Mouse (Mus musculus): ENCODE measurements around the gene Coq10a.
"Not testable (repeated sequence)": the region's sequence is repeated elsewhere in the genome, so short reads cannot be mapped to it uniquely, and the experiment has no call there.

Gene Coq10a

DNA sequence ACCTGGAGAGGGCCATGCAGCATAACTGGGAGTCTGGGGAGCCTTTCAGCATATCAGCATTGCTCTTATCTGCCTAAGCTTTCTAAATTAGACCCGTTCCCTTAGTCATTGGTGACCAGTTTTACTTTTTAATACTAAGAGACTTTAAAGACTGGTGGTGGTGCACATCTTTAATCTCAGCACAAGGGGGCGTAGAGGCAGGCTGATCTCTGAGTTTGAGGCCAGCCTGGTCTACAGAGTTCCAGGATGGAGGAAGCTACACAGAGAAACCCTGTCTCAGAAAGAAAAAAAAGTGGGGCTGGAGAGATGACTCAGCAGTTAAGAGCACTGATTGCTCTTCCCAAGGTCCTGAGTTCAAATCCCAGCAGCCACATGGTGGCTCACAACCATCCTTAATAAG is 28.5 kb downstream of the Coq10a start:
- DNase-seq = no peak

DNA sequence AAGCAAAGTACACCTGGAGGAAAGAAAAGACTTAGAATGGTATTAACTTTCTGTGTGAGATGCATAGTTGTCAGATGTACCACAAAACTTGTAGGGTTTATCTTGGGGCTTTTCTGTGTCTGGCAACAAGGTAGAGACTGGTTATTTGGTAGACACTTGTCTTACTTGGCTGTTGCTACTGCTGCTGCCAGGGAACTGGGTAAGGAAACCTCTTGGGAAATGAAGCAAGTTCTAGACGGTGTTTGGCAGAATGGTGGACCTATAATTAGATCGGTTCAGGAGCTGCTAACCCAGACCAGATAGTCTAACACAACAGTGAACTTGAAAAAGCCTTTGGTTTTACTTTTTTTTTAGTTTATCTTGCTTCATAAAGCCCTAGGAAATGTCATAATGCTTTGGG is 29.8 kb downstream of the Coq10a start:
- no peak for DNase-seq

DNA sequence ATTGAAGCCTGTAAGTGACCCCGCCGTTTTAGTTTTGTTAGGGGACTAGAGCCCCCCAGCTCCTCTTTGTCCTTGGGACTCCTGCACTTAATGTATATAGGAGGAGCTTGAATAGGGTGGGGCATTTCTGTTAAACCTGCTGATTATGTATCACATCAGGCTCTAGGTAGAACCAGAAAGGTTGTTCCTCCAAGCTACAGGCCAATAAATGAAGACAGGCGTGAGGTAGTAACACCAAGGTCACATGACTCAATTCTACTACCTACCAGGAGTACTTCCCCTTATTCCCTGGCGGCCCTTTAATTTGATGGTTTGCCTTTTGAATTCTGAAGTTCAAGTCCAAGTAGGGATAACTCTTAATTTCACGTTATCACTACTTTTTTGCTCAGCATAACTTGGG is 30.4 kb downstream of the Coq10a start:
- DNase-seq = no peak

DNA sequence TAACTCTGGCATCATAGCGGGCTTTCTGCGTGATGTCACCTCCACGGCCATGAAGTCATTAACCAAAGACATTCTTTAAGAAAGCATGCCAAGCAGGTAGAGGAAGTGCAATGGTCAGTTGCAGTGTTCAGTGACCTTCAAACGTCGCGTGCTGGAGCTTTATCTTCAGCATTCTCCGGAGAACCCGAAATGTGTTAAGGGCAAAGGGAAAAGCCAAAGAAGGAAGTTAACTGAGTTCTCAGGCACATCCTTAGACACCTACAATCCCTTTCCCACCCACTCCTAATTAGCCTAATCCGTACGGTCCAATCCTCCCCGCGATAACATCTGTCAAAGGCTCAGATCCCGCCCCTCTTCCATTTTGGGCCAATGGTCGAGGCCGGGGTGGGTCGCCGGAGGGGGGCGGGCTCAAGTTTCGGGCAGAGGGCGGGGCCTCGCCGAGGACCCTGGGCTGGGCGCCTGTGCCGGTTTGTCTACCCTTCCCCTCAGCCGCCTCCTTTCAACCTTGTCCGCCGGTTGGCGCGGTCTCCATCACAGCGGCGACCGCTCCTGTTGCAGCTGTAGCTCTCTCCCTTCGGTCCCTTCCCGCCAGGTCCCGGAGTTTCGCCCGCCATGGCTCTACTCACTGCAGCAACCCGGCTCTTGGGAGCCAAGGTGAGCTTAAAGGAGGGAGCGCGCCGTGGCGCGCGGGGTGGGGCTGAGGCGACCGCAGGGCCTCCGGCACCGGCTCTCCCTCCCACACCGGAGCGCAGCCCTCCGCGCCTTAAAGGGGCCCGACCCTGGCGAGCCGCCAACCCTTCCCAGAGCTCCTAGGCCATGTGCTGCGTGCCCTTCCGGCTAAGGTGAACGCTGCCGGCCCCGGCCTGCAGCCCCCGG is 31.3 kb downstream of the Coq10a start, which contains the start of gene Cs:
Gene Cs, plus strand, starts transcription at position 429 of the 876 bp plus-strand sequence.
- peak; percentile 97 for DNase-seq

DNA sequence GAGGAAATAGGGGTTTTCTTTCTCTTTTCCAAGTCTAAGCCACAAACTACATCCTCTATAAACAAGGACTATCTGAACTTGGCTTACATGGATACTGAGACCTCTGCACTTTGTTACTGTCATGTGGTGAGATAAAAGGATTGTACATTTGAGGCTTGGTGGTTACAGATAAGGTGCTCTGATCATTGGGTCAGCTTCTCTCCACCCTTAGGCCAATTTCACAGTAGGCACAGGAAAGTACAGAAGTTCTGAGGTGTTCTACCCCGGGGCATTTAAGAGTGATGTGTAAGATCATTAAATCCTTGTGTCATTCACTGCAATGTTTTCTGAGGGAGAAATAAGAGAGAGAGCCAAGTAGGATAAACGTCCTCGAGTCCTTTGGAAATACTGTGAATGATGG is 32.2 kb downstream of the Coq10a start:
- DNase-seq = no peak

DNA sequence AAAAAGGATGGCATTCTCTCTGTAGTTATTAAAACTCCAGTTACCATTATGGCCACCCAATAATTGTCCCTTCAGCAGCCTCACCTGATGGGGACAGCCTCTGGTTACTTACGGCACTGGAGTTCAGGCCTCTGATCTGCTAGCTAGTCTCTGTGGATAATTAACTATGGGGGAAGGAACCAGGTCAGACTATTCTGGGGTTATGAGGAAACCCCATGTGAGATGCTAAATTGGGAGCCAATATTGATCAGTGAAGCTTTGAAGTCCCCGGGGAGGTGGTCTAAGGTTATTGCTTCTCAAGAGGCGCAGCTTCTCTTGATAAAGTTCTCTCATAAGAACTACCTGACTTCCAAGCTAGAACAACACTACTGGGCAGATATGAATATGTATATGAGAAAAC is 32.6 kb downstream of the Coq10a start:
- no peak for DNase-seq

DNA sequence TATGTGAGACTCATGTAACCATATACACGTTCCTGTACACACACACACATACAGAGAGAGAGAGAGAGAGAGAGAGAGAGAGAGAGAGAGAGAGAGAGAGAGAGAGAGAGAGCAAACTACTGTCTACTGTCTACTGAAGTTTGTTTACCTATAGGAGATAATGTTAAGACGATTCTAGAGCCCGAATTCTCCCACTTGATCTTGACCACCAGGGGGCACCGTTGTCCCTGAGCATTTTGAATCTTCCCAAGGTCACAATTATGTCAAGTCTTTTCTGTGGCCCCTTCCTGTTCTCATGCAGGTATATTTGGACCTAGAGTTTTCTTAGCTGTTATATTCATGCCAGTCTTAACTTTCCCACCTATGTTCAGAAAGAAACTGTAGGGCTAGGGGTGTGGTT is 33.2 kb downstream of the Coq10a start:
- no peak for DNase-seq

DNA sequence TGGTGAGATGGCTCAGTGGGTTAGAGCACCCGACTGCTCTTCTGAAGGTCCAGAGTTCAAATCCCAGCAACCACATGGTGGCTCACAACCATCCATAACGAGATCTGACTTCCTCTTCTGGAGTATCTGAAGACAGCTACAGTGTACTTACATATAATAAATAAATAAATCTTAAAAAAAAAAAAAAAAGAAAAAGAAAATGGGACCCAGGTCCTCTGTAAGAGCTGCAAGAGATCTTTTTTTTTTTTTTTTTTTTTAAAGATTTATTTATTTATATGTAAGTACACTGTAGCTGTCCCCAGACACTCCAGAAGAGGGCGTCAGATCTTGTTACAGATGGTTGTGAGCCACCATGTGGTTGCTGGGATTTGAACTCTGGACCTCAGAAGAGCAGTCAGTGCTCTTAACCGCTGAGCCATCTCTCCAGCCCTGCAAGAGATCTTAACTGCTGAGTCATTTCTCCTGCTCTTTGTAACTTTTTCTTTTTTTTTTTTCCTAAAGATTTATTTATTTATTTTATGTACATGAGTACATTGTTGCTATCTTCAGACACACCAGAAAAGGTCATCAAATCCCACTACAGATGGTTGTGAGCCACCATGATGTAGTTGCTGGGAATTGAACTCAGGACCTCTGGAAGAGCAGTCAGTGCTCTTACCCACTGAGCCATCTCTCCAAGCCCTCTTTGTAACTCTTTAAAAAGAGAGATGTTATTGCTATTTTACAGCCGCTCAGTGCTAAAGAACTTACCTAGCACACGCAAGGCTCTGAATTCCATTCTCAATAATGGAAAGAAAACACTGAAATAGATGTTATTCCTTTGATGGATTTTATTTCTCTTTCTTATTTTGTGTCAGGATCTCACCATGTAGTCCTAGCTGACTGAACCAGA is 36.2 kb downstream of the Coq10a start:
- not testable (repeated sequence) for DNase-seq

DNA sequence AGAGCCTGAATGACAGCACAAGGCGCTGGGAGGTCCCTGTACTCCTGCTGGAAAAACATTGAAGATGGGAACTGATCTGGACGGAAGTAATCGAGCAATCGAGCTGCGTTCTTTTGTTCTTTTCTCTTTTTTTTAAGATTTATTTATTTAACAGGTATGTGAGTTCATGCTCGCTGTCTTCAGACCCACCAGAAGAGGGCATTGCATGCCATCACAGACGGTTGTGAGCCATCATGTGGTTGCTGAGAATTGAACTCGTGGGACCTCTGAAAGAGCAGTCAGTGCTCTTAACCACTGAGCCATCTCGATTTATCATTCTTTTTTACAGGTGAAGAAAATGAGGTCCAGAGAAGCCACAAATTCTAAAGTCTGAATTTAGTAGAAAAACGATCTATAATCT is 41.2 kb downstream of the Coq10a start:
- DNase-seq = no peak

DNA sequence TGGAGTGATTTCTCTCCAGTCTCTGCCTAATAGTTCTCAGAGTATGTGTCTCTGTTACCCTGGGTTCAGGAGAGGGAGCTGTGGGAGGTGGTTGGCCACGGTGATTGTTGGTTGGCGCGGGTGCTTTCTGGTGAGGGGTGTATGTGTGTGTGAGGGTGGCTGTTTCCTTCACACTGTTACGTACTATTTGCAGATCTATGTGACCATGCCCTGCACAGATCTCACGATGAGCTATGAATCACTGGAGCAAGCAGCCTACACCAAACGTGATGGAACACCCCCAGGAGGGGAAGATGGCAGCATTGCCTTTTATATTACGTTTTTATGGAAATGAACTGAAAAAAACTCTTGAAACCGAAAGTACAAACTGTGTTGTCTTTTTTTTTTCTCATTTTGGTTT is 42.0 kb downstream of the Coq10a start:
- no peak for DNase-seq

DNA sequence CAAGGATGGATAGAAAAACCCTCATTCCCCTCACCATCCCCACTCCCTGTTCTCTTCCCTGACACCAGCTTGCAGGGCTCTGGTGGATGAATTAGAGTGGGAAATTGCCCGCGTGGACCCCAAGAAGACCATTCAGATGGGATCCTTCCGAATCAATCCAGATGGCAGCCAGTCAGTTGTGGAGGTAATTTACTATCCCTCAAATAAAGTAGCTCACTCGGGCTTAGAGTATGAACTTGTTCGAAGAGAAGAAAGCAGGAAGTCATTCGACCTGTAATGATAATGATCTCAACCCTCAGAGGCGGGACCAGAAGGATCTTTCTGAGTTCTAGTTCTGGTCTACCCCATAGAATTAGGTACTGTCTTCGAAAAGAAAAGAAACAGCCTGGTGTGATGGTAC is 45.3 kb downstream of the Coq10a start:
- no peak for DNase-seq

DNA sequence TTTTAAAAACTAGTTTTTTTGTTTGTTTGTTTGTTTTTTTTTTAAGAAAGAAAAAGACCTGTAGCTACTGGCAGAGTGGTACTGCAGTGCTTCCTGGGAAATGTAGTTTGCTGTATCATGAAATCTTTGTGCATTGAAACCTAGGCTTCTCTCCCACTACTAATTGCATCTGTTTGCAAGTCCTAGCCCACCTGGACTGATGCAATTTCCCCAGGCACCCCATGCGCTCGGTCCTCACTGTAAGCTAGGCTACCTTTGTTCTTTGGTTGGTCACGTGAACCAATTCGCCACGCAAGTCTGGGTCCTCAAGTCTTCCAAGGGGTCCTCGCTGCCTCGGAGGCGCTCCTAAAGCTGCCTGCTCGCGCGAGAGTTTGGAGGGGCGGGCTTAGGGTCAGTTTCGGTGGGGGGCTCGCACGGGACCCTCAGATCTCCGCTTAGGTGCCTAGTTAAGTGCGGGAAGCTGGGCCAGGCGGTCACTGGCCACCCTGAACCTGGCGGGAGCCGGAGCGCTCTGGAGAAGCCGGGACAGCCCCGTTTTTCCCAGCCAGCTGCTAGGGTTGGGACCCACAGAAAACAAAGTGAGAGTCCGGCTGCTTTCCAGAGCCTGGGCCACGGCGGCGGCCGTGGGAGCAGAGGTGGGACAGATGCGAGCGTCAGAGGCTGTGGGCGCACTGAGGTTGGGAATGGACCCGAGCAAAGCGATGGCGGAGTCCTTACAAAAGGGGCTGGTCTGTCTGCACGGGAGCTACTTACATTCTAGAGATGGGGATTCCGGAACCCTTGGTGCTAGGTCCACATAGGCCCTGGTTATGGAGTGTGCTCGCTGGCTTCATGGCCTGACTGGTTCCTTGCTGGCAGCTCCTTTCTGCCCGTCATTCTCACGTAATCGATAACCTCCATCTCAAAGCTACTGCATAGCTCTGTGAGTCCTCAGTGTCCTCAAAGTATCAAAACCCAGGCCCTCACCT is 46.4 kb downstream of the Coq10a start, which contains the start of gene Cnpy2:
Gene Cnpy2, plus strand, starts transcription at position 319 of the 968 bp plus-strand sequence.
- DNase-seq = peak; percentile 84

DNA sequence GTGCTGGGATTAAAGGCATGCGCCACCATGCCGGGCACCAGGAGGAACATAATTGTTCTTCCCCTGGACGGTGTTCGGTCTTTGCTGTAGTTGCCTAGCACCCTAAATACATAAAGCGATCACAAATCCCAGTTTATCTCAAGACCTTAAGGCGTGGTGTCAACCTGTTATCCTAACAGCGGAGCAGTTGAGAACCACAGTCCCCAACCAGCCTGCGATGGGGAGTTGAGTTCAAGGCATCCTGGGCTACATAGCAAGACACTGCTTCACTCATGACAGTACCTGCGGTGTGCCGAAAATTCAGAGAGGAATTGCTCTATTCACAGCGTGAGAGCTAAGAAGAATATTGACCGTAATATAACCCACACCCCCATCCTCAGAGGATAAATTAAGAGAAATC is 47.2 kb downstream of the Coq10a start:
- no peak for DNase-seq

DNA sequence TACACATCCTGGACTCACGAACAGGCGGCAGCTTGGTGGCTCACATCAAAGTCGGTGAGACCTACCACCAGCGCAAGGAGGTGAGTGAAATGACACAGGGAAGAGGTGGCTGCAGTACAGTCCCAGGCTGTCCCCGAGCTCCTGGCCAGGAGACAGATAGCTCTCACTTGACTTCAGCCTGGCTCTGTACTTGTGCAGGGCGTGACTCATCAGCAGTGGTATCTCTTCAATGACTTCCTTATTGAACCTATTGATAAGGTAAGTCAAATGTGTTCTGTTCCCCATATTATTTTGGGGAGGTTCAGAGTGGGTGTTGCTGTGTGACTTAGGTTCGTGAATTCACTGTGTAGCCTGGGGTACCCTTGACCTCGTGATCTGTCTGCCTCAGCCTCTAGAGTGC is 53.2 kb downstream of the Coq10a start:
- no peak for DNase-seq
